ENCODE assay signal across 24 mouse cellular contexts in the genomic region with DNA sequence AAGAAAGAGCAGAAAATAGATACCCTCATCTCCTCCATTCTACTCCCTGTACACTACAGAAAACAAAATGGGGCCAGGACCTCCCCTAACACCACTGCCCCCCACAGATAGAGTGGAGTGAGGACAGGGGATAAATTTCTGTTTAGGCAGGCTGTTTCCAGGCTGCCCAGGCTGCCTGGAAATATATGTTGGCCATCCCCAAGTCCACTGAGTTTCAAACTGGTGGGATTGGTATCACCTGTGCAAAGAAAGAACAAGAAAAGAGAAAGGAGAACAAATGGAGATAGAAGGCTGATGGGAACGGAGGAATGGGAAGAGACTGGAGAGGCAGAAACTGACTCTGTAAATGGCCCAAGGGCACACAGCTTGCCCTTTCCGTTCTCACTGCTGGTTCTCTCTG. TPM values are rescaled to one million over a fixed set of nuclear protein-coding genes. Genes with fewer than 3 reads are reported as not detected.
A peak's percentile ranks its signal among the peaks of the same experiment; 100 is the strongest.
DNase-seq lines count a peak whose midpoint lies in the region; ATAC-seq and TF ChIP-seq lines count a peak whose summit lies in the region.
"Had no signal": no experiment of that assay in that cellular context is flagged by ENCODE, and none has a peak within 500 bp of the region (broad histone marks: within the 10 kb centered on the region; RNA-seq: fewer than 3 reads in every experiment).

No protein-coding gene starts in this region.

- no peak for TF ChIP-seq CTCF in olfactory bulb, adult 2 months (IDR thresholded peaks at IDR 0.05; ENCODE audit: insufficient read depth, low read depth, low read length)

- H3K36me3 ChIP-seq in forebrain, embryonic 11.5 days (ENCODE audit: control insufficient read depth, insufficient read depth, low read length): no peaks in the 10 kb centered on the region
- no peaks in the 10 kb centered on the region for H3K36me3 ChIP-seq in forebrain, embryonic 10.5 days (replicated peaks)
- H3K36me3 ChIP-seq in forebrain, embryonic 14.5 days (ENCODE audit: control insufficient read depth, insufficient read depth, low read length): peaks cover 2% of the 10 kb centered on the region; the same call in 1 of the 2 replicates
- H3K36me3 ChIP-seq: heart, embryonic 13.5 days; limb, embryonic 15.5 days had no signal

- 0% methylated on average over 2 of the region's 2 CpGs for WGBS in forebrain, embryonic 11.5 days
- WGBS in forebrain, embryonic 10.5 days: 0% methylated on average over 2 of the region's 2 CpGs
- WGBS in forebrain, embryonic 14.5 days: 5% methylated on average over 2 of the region's 2 CpGs
- WGBS in olfactory bulb, adult 2 months: 10% methylated on average over 2 of the region's 2 CpGs

- H3K4me1 ChIP-seq in forebrain, embryonic 11.5 days (replicated peaks; ENCODE audit: control insufficient read depth, insufficient read depth, low read length): peaks cover 6% of the 10 kb centered on the region; the same call in 1 of the 2 replicates
- peaks cover 47% of the 10 kb centered on the region for H3K4me1 ChIP-seq in forebrain, embryonic 10.5 days
- 0 out of 2 replicates have a peak, but pooled peaks cover 2% of the 10 kb centered on the region for H3K4me1 ChIP-seq in forebrain, embryonic 14.5 days (ENCODE audit: control insufficient read depth, insufficient read depth, low read length)
- H3K4me1 ChIP-seq in olfactory bulb, adult 2 months (ENCODE audit: control insufficient read depth, insufficient read depth, low read length): peaks cover 6% of the 10 kb centered on the region

- H3K27me3 ChIP-seq in forebrain, embryonic 11.5 days (ENCODE audit: control insufficient read depth, insufficient read depth, low read length): peaks cover 85% of the 10 kb centered on the region
- peaks cover 100% of the 10 kb centered on the region for H3K27me3 ChIP-seq in forebrain, embryonic 10.5 days (ENCODE audit: poor library complexity, severe bottlenecking)
- peaks cover 73% of the 10 kb centered on the region for H3K27me3 ChIP-seq in forebrain, embryonic 14.5 days (replicated peaks; ENCODE audit: control insufficient read depth, insufficient read depth, low read length)

- no peak overlapping the region for H3K27ac ChIP-seq in forebrain, embryonic 11.5 days (ENCODE audit: low read depth, low read length)
- H3K27ac ChIP-seq in forebrain, embryonic 10.5 days: no peak overlapping the region
- peak overlapping the region; percentile 95 for H3K27ac ChIP-seq in forebrain, embryonic 14.5 days (ENCODE audit: low read depth, low read length)
- peak overlapping the region; percentile 99 for H3K27ac ChIP-seq in olfactory bulb, adult 2 months (ENCODE audit: insufficient read depth, low read depth, low read length)
- H3K27ac ChIP-seq: heart, embryonic 13.5 days; hindbrain, postnatal 0 days; limb, embryonic 15.5 days had no signal

- H3K9me3 ChIP-seq in forebrain, embryonic 11.5 days (ENCODE audit: control insufficient read depth, low read length): no peaks in the 10 kb centered on the region
- peaks cover 4% of the 10 kb centered on the region; the same call in 1 of the 2 replicates for H3K9me3 ChIP-seq in forebrain, embryonic 10.5 days
- no peaks in the 10 kb centered on the region for H3K9me3 ChIP-seq in forebrain, embryonic 14.5 days (replicated peaks; ENCODE audit: control insufficient read depth, low read length)
- H3K9me3 ChIP-seq: heart, embryonic 13.5 days; limb, embryonic 15.5 days had no signal

- H3K4me3 ChIP-seq in forebrain, embryonic 11.5 days (ENCODE audit: low read depth, low read length): 0 out of 2 replicates have a peak overlapping the region, but pooled peaks have one; percentile 7
- H3K4me3 ChIP-seq in forebrain, embryonic 10.5 days: no peak overlapping the region
- peak overlapping the region; percentile 61 for H3K4me3 ChIP-seq in forebrain, embryonic 14.5 days (ENCODE audit: low read depth, low read length)
- peak overlapping the region; percentile 34 for H3K4me3 ChIP-seq in olfactory bulb, adult 2 months (ENCODE audit: insufficient read depth, low read depth, low read length)
- H3K4me3 ChIP-seq: heart, embryonic 13.5 days; limb, embryonic 15.5 days; megakaryocyte, embryonic 14.5 days had no signal

- peak overlapping the region; percentile 25; the same call in 1 of the 2 replicates for H3K9ac ChIP-seq in forebrain, embryonic 11.5 days (ENCODE audit: low read length)
- H3K9ac ChIP-seq in forebrain, embryonic 14.5 days (ENCODE audit: low read length): peak overlapping the region; percentile 87
- H3K9ac ChIP-seq: heart, embryonic 13.5 days; limb, embryonic 15.5 days had no signal

- no peak for ATAC-seq in forebrain, embryonic 11.5 days (replicated peaks; ENCODE audit: low FRiP score)
- ATAC-seq in forebrain, embryonic 14.5 days: no peak
- ATAC-seq in granulocyte monocyte progenitor cell, adult 5-6 weeks (replicated peaks; ENCODE audit: poor library complexity, severe bottlenecking): no peak
- ATAC-seq: hindbrain, postnatal 0 days had no signal

- no peak overlapping the region; the same call in 1 of the 2 replicates for H3K4me2 ChIP-seq in forebrain, embryonic 11.5 days (ENCODE audit: low read depth, low read length, severe bottlenecking)
- peak overlapping the region; percentile 75 for H3K4me2 ChIP-seq in forebrain, embryonic 14.5 days (ENCODE audit: low read length)
- H3K4me2 ChIP-seq: heart, embryonic 13.5 days; limb, embryonic 15.5 days had no signal

- TF ChIP-seq POLR2A in olfactory bulb, adult 2 months (IDR thresholded peaks at IDR 0.05; ENCODE audit: insufficient read depth, low read depth, low read length): no peak

- DNase-seq in forebrain, embryonic 11.5 days (ENCODE audit: low spot score): no peak
- DNase-seq in forebrain, embryonic 10.5 days (ENCODE audit: extremely low spot score, low spot score): no peak
- DNase-seq in embryo, embryonic 9.5 days (ENCODE audit: extremely low spot score): peak; percentile 29
- DNase-seq in forebrain, embryonic 14.5 days (ENCODE audit: low spot score): no peak
- DNase-seq in urinary bladder, adult 2 months (ENCODE audit: low spot score): no peak
- DNase-seq in kidney, postnatal 25 days: no peak
- DNase-seq: cerebellum, postnatal 25 days; gastrocnemius, postnatal 25 days; heart, postnatal 36 days; kidney, adult 2 months; kidney, postnatal 36 days; layer of hippocampus, adult 9-11 months; lung, postnatal 10 days; right cerebral cortex, postnatal 14 days had no signal

RNA-seq across cellular contexts. Expression of gene Dlx5, which starts 5.7 kb away (rescaled TPM):
- 45.5 and 47.7 TPM in 2 replicates for polyA plus RNA-seq in forebrain, embryonic 11.5 days (2014; fragmentation: Nextera tagmentation; extraction: Ambion mirVana)
- 17.5 and 18.5 TPM in 2 replicates for polyA plus RNA-seq in forebrain, embryonic 10.5 days (2016; fragmentation: Nextera tagmentation; extraction: Ambion mirVana)
- 55.7 and 77.2 TPM in 2 replicates for polyA plus RNA-seq in forebrain, embryonic 14.5 days (2014; fragmentation: Nextera tagmentation; extraction: Ambion mirVana)
- polyA plus RNA-seq in olfactory bulb, adult 2 months (2012; ENCODE audit: insufficient read depth, insufficient read length, low replicate concordance, missing spikeins): not detected in 2 replicates
- not detected in 2 replicates for polyA plus RNA-seq in urinary bladder, adult 2 months (2012; rRNA removed)
- total RNA-seq in granulocyte monocyte progenitor cell, adult 5-6 weeks (2014; fragmentation: Nextera tagmentation): not detected in 2 replicates
- not detected in 2 replicates for total RNA-seq in granulocyte monocyte progenitor cell, adult 5-6 weeks (2017)
- total RNA-seq: gastrocnemius, postnatal 25 days; hindbrain, postnatal 0 days; MEL had no signal
- polyA plus RNA-seq: hindbrain, postnatal 0 days; kidney, adult 2 months; spleen, adult 2 months had no signal

RNA-seq across cellular contexts. Expression of gene Dlx6, which starts 13.1 kb away (rescaled TPM):
- polyA plus RNA-seq in forebrain, embryonic 11.5 days (2014; fragmentation: Nextera tagmentation; extraction: Ambion mirVana): 4.5 and 7.3 TPM in 2 replicates
- 0.95 and 1.1 TPM in 2 replicates for polyA plus RNA-seq in forebrain, embryonic 10.5 days (2016; fragmentation: Nextera tagmentation; extraction: Ambion mirVana)
- polyA plus RNA-seq in forebrain, embryonic 14.5 days (2014; fragmentation: Nextera tagmentation; extraction: Ambion mirVana): 4.4 and 5.8 TPM in 2 replicates
- not detected in 2 replicates for polyA plus RNA-seq in olfactory bulb, adult 2 months (2012; ENCODE audit: insufficient read depth, insufficient read length, low replicate concordance, missing spikeins)
- polyA plus RNA-seq in urinary bladder, adult 2 months (2012; rRNA removed): not detected in 2 replicates
- total RNA-seq in granulocyte monocyte progenitor cell, adult 5-6 weeks (2014; fragmentation: Nextera tagmentation): not detected in 2 replicates
- total RNA-seq in granulocyte monocyte progenitor cell, adult 5-6 weeks (2017): not detected in 2 replicates
- total RNA-seq: adrenal gland, adult 18-20 months; gastrocnemius, postnatal 25 days; heart, postnatal 36 days; hindbrain, postnatal 0 days; MEL had no signal
- polyA plus RNA-seq: heart, embryonic 13.5 days; hindbrain, postnatal 0 days; kidney, adult 2 months; liver, embryonic 16.5 days; spleen, adult 2 months had no signal

Comparison
In these comparisons a context has a peak if more than half of its experiments do, and no peak if none do; other contexts are left out.
1. H3K27ac ChIP-seq: peak in forebrain, embryonic 14.5 days (single experiment) and olfactory bulb, adult 2 months (single experiment); none in forebrain, embryonic 11.5 days (single experiment) and forebrain, embryonic 10.5 days (single experiment).
2. RNA of gene Dlx5, which starts 5.7 kb away (polyA plus RNA-seq): 55.7 to 77.2 TPM in forebrain, embryonic 14.5 days, 45.5 to 47.7 TPM in forebrain, embryonic 11.5 days and 17.5 to 18.5 TPM in forebrain, embryonic 10.5 days; not detected in urinary bladder, adult 2 months and not detected in olfactory bulb, adult 2 months; every median in the first group is over 10 times any median in the second.